Mouse (Mus musculus) C2C12 (cell line): ENCODE measurements at regions not wholly inside any gene's neighbourhood (a gene's known extent, or its start where the extent isn't known, plus 50 kb on each side); places are given as distances from the start of the nearest gene placed in this dataset.

Experiments
- CEBPB ChIP-seq: IDR thresholded peaks from one replicate; pipeline ENCODE4 v1.6.1; 2011; ENCODE audit warnings: low read depth, mild to moderate bottlenecking, control low read depth, moderate library complexity
- CTCF ChIP-seq: IDR thresholded peaks from one replicate; pipeline ENCODE4 v1.5.1; 2011; ENCODE audit not compliant: control insufficient read depth, insufficient read depth, insufficient read length
- MAX ChIP-seq: IDR thresholded peaks from one replicate; pipeline ENCODE4 v1.6.1; 2011; ENCODE audit warnings: mild to moderate bottlenecking, control low read depth
- MYOG ChIP-seq: IDR thresholded peaks from one replicate; pipeline ENCODE4 v1.6.1; 2011; ENCODE audit not compliant: control insufficient read depth, insufficient read length; ENCODE audit errors: extremely low read depth
- USF1 ChIP-seq: IDR thresholded peaks from one replicate; pipeline ENCODE4 v1.6.1; 2011; ENCODE audit warnings: low read depth, mild to moderate bottlenecking, control low read depth, moderate library complexity

GRCm38 (mm10) chr11:18075840-18076435 is 122.3 kb upstream of the Etaa1 start:
- no peak for TF ChIP-seq CTCF
- no peak for TF ChIP-seq CEBPB
- TF ChIP-seq MYOG = no peak
- no peak for TF ChIP-seq MAX
- no peak for TF ChIP-seq USF1
